Mouse (Mus musculus) embryo, embryonic 10 days (tissue): Measurements from ENCODE around the gene Tceal9.
A peak's percentile ranks its signal among the peaks of the same experiment; 100 is the strongest.
"Not testable (repeated sequence)": the region's sequence is repeated elsewhere in the genome, so short reads cannot be mapped to it uniquely, and the experiment has no call there.

Source experiments
- DNase-seq: peaks from one replicate; pipeline ENCODE4 v3.0.0-alpha.2; 2015; ENCODE audit warnings: low spot score

Gene Tceal9

GRCm38 (mm10) chrX:136244574-136245229 is at the start of gene Tceal9:
Gene Tceal9 (plus strand): TSS chrX:136245079.
- peak; percentile 91 for DNase-seq

- no peak for DNase-seq
Observed at GRCm38 (mm10) chrX:136195193-136195944, 49.5 kb upstream of the Tceal9 start.

GRCm38 (mm10) chrX:136196873-136197272 is 48.0 kb upstream of the Tceal9 start:
- peak; percentile 23 for DNase-seq

GRCm38 (mm10) chrX:136203257-136203656 is 41.6 kb upstream of the Tceal9 start:
- DNase-seq, result peak; percentile 6

- DNase-seq, result peak; percentile 59
Observed at GRCm38 (mm10) chrX:136203664-136204066, 41.2 kb upstream of the Tceal9 start, which contains the start of gene Tceal5. Gene Tceal5 (minus strand): TSS chrX:136203876.

- DNase-seq, result no peak
Observed at GRCm38 (mm10) chrX:136204406-136204805, 40.5 kb upstream of the Tceal9 start.

GRCm38 (mm10) chrX:136213396-136213795 is 31.5 kb upstream of the Tceal9 start:
- DNase-seq, result no peak

GRCm38 (mm10) chrX:136214729-136215677 is 29.9 kb upstream of the Tceal9 start, which contains the start of the genes Tceal7 and Bex1:
Gene Tceal7 (plus strand): TSS chrX:136214779.
Gene Bex1 (minus strand): TSS chrX:136215513.
- not testable (repeated sequence) for DNase-seq

- DNase-seq, result no peak
Observed at GRCm38 (mm10) chrX:136216303-136216702, 28.6 kb upstream of the Tceal9 start.

GRCm38 (mm10) chrX:136223714-136224113 is 21.2 kb upstream of the Tceal9 start:
- DNase-seq, result no peak

- no peak for DNase-seq
Observed at GRCm38 (mm10) chrX:136227768-136228167, 17.1 kb upstream of the Tceal9 start.

- peak; percentile 19 for DNase-seq
Observed at GRCm38 (mm10) chrX:136238118-136238517, 6.8 kb upstream of the Tceal9 start.

GRCm38 (mm10) chrX:136243181-136243580 is 1.7 kb upstream of the Tceal9 start:
- DNase-seq, result no peak

- DNase-seq, result peak; percentile 17
Observed at GRCm38 (mm10) chrX:136245521-136246071, 717 bp downstream of the Tceal9 start.

GRCm38 (mm10) chrX:136248811-136249210 is 3.9 kb downstream of the Tceal9 start:
- DNase-seq, result no peak

GRCm38 (mm10) chrX:136249671-136250070 is 4.8 kb downstream of the Tceal9 start:
- DNase-seq, result no peak

- peak; percentile 29 for DNase-seq
Observed at GRCm38 (mm10) chrX:136252023-136252729, 7.3 kb downstream of the Tceal9 start.

- DNase-seq, result no peak
Observed at GRCm38 (mm10) chrX:136267720-136268119, 22.8 kb downstream of the Tceal9 start.

- DNase-seq, result no peak
Observed at GRCm38 (mm10) chrX:136268173-136268572, 23.3 kb downstream of the Tceal9 start.

- DNase-seq, result not testable (repeated sequence)
Observed at GRCm38 (mm10) chrX:136269743-136270392, 25.0 kb downstream of the Tceal9 start, which contains the start of gene Bex3. Gene Bex3 (plus strand): TSS chrX:136270253.
